Mouse (Mus musculus): ENCODE results near the gene Larp4b.
"Not testable (repeated sequence)": the region's sequence is repeated elsewhere in the genome, so short reads cannot be mapped to it uniquely, and the experiment has no call there.

The Larp4b gene

DNA sequence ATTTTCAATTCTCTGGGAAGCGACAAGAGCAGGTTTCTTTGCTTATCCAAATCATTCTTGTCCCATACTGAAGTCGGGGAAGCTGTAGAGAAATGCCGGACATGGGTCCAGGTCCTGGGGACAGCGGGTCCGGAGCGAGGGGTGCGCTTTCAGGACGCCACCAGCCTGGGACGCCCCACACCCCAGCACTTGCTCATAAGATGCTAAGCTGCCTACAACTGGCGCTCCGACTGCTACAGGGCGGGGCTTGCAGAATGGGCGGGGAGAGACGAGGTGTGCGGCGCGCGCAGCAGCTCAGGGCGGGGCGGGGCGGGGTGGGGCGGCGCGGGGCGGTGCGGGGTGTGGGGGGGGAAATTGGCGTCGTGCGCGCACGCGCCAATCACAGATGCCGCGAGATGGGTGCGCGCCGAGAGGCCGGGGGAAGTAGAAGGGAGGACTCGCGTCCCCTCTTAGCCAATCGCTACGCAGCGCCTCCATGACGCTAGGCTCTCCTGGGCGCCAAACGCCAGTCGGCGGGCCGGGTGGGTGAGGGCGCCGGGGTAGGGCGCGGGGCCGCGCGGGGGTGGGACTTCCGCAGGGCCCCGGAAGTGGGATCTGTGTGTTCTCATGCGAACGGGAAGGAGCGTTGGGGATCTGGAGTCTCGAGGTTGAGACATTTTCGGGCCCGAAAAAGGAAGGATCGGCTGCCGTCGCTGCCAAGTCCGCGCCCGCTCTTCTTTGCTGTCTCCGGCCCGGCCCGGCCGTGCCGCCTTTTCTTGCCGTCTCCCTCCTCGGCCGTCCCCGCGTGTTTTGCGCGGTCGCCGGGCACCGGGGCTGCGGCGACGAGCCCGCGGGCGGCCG is at the start of gene Larp4b:
Larp4b (plus strand) TSS at position 566 of the 840 bp plus-strand sequence.
- DNase-seq (ENCODE audit: low read depth, low spot score) = peak; percentile 98

- DNase-seq (ENCODE audit: low read depth, low spot score) = no peak
Observed at GRCm38 (mm10) chr13:9044731-9045130, 49.0 kb upstream of the Larp4b start.

DNA sequence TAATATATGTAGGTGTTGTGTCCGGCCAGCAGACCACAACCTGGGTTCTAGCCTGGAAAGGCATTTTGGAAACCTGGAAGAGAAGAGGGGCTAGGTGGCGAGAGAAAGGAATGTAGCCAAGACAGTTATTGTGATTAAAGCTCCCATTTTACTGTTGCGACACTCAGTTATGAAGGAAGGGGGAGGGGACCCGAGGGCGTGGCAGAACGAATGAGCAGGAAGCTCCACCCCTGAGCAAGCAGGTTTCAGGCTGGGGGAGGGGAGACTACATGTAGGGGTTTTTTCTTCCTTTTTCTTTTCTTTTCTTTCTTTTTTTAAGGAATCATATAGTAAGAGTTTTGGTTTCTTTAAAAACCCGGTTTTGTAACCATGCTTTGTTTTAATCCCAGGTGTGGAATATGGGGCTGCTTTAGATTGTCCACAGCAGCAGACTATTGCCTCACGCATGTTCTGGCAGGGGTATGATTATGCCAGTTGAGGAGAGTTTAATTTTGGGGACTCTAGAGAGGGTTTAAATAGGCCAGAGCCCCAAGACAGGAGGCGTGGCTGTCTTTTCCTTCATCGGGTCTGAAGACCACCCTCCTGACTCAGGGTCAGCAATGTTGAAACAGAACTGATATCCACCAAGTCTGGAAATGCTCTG is 41.5 kb upstream of the Larp4b start:
- not testable (repeated sequence) for DNase-seq (ENCODE audit: low read depth, low spot score)

- no peak for DNase-seq (ENCODE audit: low read depth, low spot score)
Observed at GRCm38 (mm10) chr13:9057277-9057676, 36.4 kb upstream of the Larp4b start.

DNA sequence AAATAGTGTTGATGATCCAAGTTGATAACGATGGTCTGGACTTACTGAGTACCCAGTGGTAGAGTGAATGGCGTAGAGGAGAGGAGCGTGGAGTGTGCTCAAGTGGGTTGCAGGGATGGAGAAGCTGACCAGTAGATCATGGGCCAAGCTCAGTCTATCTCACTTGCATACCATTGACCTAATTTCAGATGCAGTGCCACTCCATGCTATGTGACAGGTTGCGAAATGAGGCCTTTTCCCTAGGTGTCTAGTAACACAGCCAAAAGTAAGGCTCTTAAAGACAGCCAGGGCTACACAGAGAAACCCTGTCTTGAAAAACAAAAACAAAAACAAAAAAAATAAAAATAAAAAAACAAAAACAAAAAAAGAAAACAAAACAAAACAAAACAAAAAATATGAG is 35.0 kb upstream of the Larp4b start:
- DNase-seq (ENCODE audit: low read depth, low spot score) = no peak

GRCm38 (mm10) chr13:9061394-9061793 is 32.3 kb upstream of the Larp4b start:
- no peak for DNase-seq (ENCODE audit: low read depth, low spot score)

DNA sequence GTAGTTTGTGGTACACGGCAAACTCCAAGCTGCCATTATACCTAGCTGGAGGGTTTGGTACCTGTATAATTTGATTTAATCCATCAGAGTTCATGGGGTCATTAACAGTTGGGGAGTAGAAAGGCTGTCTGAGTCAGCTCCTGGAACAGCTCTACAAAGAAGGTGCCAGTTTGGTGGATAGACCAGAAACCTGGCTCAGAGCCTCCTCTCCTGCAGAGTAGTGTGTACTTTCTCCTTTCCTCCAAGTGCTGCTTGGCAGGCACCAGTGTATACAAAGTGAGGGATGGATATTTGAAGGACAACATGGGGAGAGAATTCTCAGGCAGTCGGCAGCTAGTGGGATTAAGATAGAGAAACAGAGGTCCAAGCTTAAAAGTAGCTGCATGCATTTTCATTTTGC is 29.5 kb upstream of the Larp4b start:
- no peak for DNase-seq (ENCODE audit: low read depth, low spot score)

DNA sequence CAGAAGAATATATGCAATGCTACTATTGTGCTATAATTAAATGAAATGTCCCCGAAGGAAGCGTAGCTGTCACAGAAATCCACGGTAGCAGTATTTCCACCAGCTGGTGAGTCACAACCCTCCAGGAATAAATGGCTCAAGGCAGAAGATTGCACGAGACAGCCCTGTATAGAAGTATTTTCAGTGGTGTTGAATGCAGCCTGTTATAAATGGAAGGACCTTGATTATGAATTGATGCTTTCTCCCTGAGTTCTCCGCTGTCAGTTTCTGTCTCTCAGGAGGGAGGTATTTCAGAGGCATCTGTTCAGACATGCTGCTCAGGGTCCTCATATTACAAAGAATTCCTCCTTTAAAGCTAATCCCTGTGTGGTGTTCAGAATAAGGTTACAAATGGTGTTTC is 27.6 kb upstream of the Larp4b start:
- DNase-seq (ENCODE audit: low read depth, low spot score) = no peak

DNA sequence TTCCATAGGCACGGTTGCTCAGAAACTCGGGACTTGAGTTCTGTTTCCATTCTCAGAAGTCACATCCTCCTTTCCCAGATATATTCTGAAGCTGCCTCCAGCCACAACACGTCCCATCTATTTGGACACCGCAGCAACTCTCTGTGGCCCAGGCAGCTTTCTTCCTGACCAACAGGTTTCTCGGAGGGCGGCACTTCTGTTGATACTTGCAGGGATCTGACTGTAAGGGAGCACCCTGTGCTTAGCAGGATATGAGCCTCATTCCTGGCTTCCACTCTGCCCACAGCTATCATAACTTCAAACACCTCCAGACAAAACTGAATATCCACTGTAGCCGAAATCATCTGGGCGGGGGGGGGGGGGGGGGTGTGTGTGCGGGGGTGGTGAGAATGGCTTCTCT is 22.7 kb upstream of the Larp4b start:
- no peak for DNase-seq (ENCODE audit: low read depth, low spot score)

DNA sequence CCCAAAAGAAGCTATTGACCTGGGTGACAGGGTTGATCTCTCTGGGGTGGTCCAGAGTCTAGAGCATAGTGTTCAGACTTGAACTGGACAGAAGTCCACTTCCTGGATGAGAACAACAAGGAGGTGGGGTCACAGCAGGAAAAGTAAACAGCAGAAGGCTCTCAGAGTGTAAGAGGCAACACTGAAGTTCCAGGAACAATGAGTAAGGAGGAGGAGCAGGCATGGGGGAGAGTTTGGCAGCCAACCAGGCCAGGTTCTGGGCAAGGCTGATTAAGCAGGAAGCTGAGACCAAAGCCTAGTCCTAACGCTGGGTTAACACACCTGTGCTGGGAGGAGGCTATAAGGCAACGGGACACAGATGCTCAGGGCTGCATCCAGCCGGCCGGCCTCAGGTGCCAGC is 19.9 kb upstream of the Larp4b start:
- no peak for DNase-seq (ENCODE audit: low read depth, low spot score)

DNA sequence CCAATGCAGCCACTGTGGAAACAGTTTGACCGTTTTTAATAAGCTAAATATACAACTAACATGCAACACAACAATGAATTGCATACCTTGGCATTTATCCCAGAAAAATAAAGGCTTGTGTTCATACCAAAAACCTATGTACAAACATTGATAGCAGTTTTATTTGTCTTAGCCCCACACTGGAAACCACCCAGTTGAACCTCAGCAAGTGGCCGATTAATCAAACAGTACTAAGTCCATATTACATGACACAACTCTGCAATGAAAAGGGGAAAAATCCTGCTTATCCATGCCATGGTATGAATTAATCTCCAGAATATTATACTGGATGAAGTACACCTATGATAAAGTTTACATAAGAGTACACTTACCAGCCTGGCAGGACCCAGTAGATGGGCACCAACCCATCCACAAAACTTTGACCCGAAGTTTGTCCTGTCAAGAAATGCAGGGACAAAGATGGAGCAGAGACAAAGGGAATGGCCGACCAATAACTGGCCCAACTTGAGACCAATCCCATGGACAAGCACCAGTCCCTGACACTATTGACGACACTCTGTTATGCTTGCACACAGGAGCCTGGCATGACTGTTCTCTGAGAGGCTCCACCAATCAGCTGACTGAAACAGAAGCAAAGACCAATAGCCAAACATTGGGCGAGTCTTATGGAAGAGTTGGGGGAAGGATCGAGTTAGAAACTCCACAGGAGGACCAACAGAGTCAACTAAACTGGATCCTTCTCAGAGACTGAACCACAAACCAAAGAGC is 17.7 kb upstream of the Larp4b start:
- DNase-seq (ENCODE audit: low read depth, low spot score) = no peak

DNA sequence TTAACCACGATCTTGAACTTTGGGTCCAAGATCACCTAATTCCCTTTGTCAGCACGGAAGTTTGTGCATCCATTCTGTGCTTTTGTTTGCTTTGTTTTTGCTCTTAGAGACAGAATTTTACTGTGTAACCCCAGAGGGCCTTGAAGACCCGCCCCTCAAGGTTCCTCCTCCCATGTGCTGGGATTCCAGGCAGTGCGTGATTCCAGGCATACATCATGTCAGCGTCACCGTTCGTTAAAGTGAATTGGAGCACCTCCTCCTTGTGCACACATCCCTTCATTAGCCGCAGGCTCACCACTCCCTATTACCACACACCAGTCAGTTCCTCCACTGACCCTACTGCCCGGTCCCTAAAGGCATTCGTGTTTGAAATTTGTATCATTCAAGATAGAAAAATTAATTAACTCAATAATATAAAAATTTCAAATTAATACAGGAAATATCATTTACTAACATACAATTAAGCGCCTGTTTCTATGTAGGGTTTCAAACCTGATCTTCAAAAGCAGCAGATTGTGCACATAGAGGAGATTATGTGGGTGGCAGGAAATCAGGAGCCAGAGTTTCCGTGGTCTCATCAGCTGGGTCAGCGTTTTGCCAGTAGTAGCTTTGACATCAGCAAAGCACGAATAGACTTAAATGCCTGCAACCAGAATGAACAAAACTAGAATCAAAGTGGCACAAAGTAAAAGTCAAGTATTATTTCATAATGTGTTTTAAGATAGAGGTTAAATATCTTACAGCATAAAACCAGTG is 11.4 kb upstream of the Larp4b start:
- no peak for DNase-seq (ENCODE audit: low read depth, low spot score)

GRCm38 (mm10) chr13:9094186-9094980 is 702 bp downstream of the Larp4b start:
- DNase-seq (ENCODE audit: low read depth, low spot score) = peak; percentile 21

GRCm38 (mm10) chr13:9099289-9099688 is 5.6 kb downstream of the Larp4b start:
- no peak for DNase-seq (ENCODE audit: low read depth, low spot score)

- no peak for DNase-seq (ENCODE audit: low read depth, low spot score)
Observed at GRCm38 (mm10) chr13:9100517-9100916, 6.8 kb downstream of the Larp4b start.

- no peak for DNase-seq (ENCODE audit: low read depth, low spot score)
Observed at GRCm38 (mm10) chr13:9106246-9106645, 12.6 kb downstream of the Larp4b start.

GRCm38 (mm10) chr13:9106992-9107858 is 13.5 kb downstream of the Larp4b start:
- no peak for DNase-seq (ENCODE audit: low read depth, low spot score)

DNA sequence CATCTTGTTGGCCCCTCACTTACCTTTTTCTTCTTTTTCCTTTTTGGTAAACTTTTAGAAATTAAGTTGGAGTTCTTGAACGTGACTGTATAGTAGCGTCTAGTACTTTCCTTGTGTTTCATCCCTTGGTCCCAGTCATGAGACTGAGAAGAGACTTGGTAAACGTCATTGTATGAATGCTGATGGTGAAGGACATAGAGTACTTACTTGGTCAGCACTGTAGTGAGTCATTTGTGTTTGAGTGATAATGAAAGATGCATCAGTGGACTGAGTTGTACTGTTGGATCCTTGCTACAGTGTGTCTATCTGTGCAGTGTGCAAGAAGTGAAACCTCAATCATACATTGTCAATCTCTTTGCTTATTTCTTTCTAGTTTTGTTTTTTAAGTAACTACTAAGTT is 20.1 kb downstream of the Larp4b start:
- no peak for DNase-seq (ENCODE audit: low read depth, low spot score)

DNA sequence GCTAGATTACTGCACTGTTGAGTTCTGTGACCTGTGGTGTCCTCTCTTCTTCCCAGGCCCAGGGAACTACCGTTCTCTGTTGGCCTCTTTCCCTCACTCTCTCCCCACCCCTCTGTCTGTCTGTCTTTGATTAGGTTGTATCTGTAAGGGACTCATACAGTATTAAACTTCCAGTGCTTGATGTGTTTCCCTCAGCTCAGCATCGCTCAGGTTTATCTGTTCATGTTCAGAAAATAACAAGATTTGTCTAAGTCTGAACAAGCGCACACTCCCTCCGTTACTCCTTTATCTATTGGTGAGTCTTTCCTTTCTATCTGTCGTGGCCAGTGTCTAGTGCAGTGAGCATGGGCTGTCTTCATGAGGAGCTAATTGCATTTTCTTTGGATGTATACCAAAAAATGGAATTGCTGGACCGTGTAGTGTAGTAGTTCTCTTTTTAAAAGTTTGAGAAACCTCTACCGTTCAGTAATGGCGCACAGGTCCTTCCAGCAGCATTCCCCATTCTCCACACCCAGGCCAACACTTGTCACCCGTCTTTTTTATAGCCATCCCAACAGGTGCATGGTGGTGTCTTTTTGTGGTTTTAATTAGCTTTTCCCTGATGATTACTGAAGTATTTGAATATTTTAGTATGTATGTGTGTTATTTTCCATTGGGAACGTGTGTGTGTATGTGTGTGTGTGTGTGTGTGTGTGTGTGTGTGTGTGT is 27.3 kb downstream of the Larp4b start:
- no peak for DNase-seq (ENCODE audit: low read depth, low spot score)
